Mouse (Mus musculus): ENCODE measurements around the gene Creg1. TPM values are rescaled to one million over a fixed set of nuclear protein-coding genes. Genes with fewer than 3 reads are reported as not detected.
A peak's percentile ranks its signal among the peaks of the same experiment; 100 is the strongest.

Creg1 gene
- total RNA-seq, 2 experiments from 2014 or later = 165 to 232 TPM

GRCm38 (mm10) chr1:165779954-165780585 is 16.5 kb downstream of the Creg1 start:
- peak; percentile 44 for ATAC-seq (replicated peaks; ENCODE audit: low FRiP score, low TSS enrichment, poor library complexity, severe bottlenecking)

- peak; percentile 51 for ATAC-seq (replicated peaks; ENCODE audit: low FRiP score, low TSS enrichment, poor library complexity, severe bottlenecking)
These were observed 17.1 kb downstream of the Creg1 start for GRCm38 (mm10) chr1:165780586-165781111.

GRCm38 (mm10) chr1:165781426-165781825 is 17.9 kb downstream of the Creg1 start:
- ATAC-seq (replicated peaks; ENCODE audit: low FRiP score, low TSS enrichment, poor library complexity, severe bottlenecking) = no peak

GRCm38 (mm10) chr1:165781911-165782310 is 18.4 kb downstream of the Creg1 start:
- no peak for ATAC-seq (replicated peaks; ENCODE audit: low FRiP score, low TSS enrichment, poor library complexity, severe bottlenecking)

- no peak for ATAC-seq (replicated peaks; ENCODE audit: low FRiP score, low TSS enrichment, poor library complexity, severe bottlenecking)
These were observed 22.8 kb downstream of the Creg1 start for GRCm38 (mm10) chr1:165786296-165786695.

- no peak for ATAC-seq (replicated peaks; ENCODE audit: low FRiP score, low TSS enrichment, poor library complexity, severe bottlenecking)
These were observed 25.0 kb downstream of the Creg1 start, which contains the start of gene Cd247 for GRCm38 (mm10) chr1:165788511-165788910. Gene Cd247, plus strand, starts transcription at chr1:165788681.

- ATAC-seq (replicated peaks; ENCODE audit: low FRiP score, low TSS enrichment, poor library complexity, severe bottlenecking) = no peak
These were observed 25.6 kb downstream of the Creg1 start for GRCm38 (mm10) chr1:165789066-165789660.

- ATAC-seq (replicated peaks; ENCODE audit: low FRiP score, low TSS enrichment, poor library complexity, severe bottlenecking) = no peak
These were observed 26.4 kb downstream of the Creg1 start for GRCm38 (mm10) chr1:165789963-165790362.

GRCm38 (mm10) chr1:165790461-165791210 is 27.1 kb downstream of the Creg1 start:
- ATAC-seq (replicated peaks; ENCODE audit: low FRiP score, low TSS enrichment, poor library complexity, severe bottlenecking) = no peak

- no peak for ATAC-seq (replicated peaks; ENCODE audit: low FRiP score, low TSS enrichment, poor library complexity, severe bottlenecking)
These were observed 27.9 kb downstream of the Creg1 start for GRCm38 (mm10) chr1:165791411-165791810.

GRCm38 (mm10) chr1:165801709-165802310 is 38.3 kb downstream of the Creg1 start:
- no peak for ATAC-seq (replicated peaks; ENCODE audit: low FRiP score, low TSS enrichment, poor library complexity, severe bottlenecking)

- ATAC-seq (replicated peaks; ENCODE audit: low FRiP score, low TSS enrichment, poor library complexity, severe bottlenecking) = no peak
These were observed 39.6 kb downstream of the Creg1 start for GRCm38 (mm10) chr1:165803107-165803506.

GRCm38 (mm10) chr1:165804133-165804532 is 40.6 kb downstream of the Creg1 start:
- ATAC-seq (replicated peaks; ENCODE audit: low FRiP score, low TSS enrichment, poor library complexity, severe bottlenecking) = no peak

- ATAC-seq (replicated peaks; ENCODE audit: low FRiP score, low TSS enrichment, poor library complexity, severe bottlenecking) = no peak
These were observed 47.1 kb downstream of the Creg1 start for GRCm38 (mm10) chr1:165810633-165811032.

GRCm38 (mm10) chr1:165811170-165811569 is 47.6 kb downstream of the Creg1 start:
- ATAC-seq (replicated peaks; ENCODE audit: low FRiP score, low TSS enrichment, poor library complexity, severe bottlenecking) = peak; percentile 43; the same call in 1 of the 2 replicates

- ATAC-seq (replicated peaks; ENCODE audit: low FRiP score, low TSS enrichment, poor library complexity, severe bottlenecking) = no peak
These were observed 49.2 kb downstream of the Creg1 start for GRCm38 (mm10) chr1:165812775-165813174.

- ATAC-seq (replicated peaks; ENCODE audit: low FRiP score, low TSS enrichment, poor library complexity, severe bottlenecking) = no peak
These were observed 50.6 kb downstream of the Creg1 start for GRCm38 (mm10) chr1:165814116-165814515.

GRCm38 (mm10) chr1:165814521-165815278 is 51.2 kb downstream of the Creg1 start:
- no peak for ATAC-seq (replicated peaks; ENCODE audit: low FRiP score, low TSS enrichment, poor library complexity, severe bottlenecking)

GRCm38 (mm10) chr1:165816391-165816790 is 52.8 kb downstream of the Creg1 start:
- ATAC-seq (replicated peaks; ENCODE audit: low FRiP score, low TSS enrichment, poor library complexity, severe bottlenecking) = no peak

Data from megakaryocyte-erythroid progenitor cell, adult 5-6 weeks (primary cell).